Mouse (Mus musculus): Measurements from ENCODE around the gene Fam196b. TPM values are rescaled to one million over a fixed set of nuclear protein-coding genes. Genes with fewer than 3 reads are reported as not detected.
A peak's percentile ranks its signal among the peaks of the same experiment; 100 is the strongest.

Fam196b gene
- total RNA-seq, 2 experiments from 2014 or later = 0.05 TPM; not detected in 1

- no peak for DNase-seq
Measured at GRCm38 (mm10) chr11:34332344-34333031, 17.9 kb downstream of the Fam196b start.

- DNase-seq = no peak
Measured at GRCm38 (mm10) chr11:34337907-34338306, 23.3 kb downstream of the Fam196b start.

- DNase-seq = no peak
Measured at GRCm38 (mm10) chr11:34339693-34340092, 25.1 kb downstream of the Fam196b start.

- DNase-seq = no peak
Measured at GRCm38 (mm10) chr11:34343742-34344307, 29.2 kb downstream of the Fam196b start.

GRCm38 (mm10) chr11:34344310-34344709 is 29.7 kb downstream of the Fam196b start:
- DNase-seq = no peak

GRCm38 (mm10) chr11:34348287-34348918 is 33.8 kb downstream of the Fam196b start:
- DNase-seq = peak; percentile 80

GRCm38 (mm10) chr11:34349453-34350056 is 34.9 kb downstream of the Fam196b start:
- DNase-seq = no peak

- no peak for DNase-seq
Measured at GRCm38 (mm10) chr11:34355406-34355805, 40.8 kb downstream of the Fam196b start.

- no peak for DNase-seq
Measured at GRCm38 (mm10) chr11:34356109-34356508, 41.5 kb downstream of the Fam196b start.

GRCm38 (mm10) chr11:34372224-34372623 is 57.6 kb downstream of the Fam196b start:
- no peak for DNase-seq

- no peak for DNase-seq
Measured at GRCm38 (mm10) chr11:34375557-34375956, 60.9 kb downstream of the Fam196b start.

GRCm38 (mm10) chr11:34377649-34378048 is 63.0 kb downstream of the Fam196b start:
- no peak for DNase-seq

GRCm38 (mm10) chr11:34383501-34383900 is 68.9 kb downstream of the Fam196b start:
- DNase-seq = no peak

- DNase-seq = no peak
Measured at GRCm38 (mm10) chr11:34384178-34384577, 69.6 kb downstream of the Fam196b start.

- no peak for DNase-seq
Measured at GRCm38 (mm10) chr11:34385001-34385688, 70.5 kb downstream of the Fam196b start.

GRCm38 (mm10) chr11:34389261-34390116 is 74.9 kb downstream of the Fam196b start:
- no peak for DNase-seq

GRCm38 (mm10) chr11:34392105-34392504 is 77.5 kb downstream of the Fam196b start:
- DNase-seq = no peak

- DNase-seq = no peak
Measured at GRCm38 (mm10) chr11:34395802-34396201, 81.2 kb downstream of the Fam196b start.

GRCm38 (mm10) chr11:34397661-34398060 is 83.0 kb downstream of the Fam196b start:
- no peak for DNase-seq

GRCm38 (mm10) chr11:34398555-34398954 is 83.9 kb downstream of the Fam196b start:
- no peak for DNase-seq

- no peak for DNase-seq
Measured at GRCm38 (mm10) chr11:34401343-34401742, 86.7 kb downstream of the Fam196b start.

- DNase-seq = no peak
Measured at GRCm38 (mm10) chr11:34405311-34405710, 90.7 kb downstream of the Fam196b start.
